Mouse (Mus musculus): ENCODE measurements around the gene Zfp593. TPM values are rescaled to one million over a fixed set of nuclear protein-coding genes. Genes with fewer than 3 reads are reported as not detected.

The Zfp593 gene
- 4.3 TPM for polyA plus RNA-seq (2015; fragmentation: Illumina TruSeq; extraction: RNeasy Lipid Tissue Mini Kit (QIAGEN cat#74804); ENCODE audit: insufficient read depth, low replicate concordance)

DNA sequence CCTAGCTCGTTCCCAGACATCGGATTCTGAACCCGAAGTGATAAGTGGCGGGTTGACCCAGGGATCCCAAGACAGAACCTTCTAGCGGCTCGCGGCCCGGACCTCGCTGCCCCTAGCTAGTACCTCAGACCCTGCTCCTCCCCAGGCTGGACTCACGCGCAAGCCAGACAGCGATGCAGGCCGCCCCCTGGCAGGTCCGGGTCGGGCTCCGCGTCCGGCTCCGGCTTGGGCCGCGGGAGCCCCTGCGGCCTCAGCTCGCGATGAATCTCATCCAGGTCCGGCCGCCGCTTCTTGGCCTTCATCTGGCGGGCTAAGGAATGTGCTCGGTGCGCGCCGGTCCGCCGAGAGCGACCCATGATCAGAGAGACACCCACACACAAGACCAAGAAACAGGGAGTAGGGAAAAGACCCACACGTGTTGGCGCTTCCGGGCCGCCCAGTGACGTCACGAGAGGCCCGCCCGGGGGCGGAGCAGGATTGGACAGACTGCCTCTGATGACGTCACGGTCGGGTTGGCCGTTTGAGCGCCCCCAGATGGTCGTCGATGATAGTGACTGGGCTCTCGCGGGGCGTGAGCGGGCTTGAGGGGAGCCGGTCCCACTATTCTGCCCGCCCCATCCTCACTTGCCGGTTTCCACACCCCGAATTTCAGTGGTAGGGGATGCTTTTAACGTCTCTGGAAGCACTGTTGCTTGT lies at the start of gene Zfp593:
Gene Zfp593, minus strand, starts transcription at position 445 of the 696 bp plus-strand sequence.

DNA sequence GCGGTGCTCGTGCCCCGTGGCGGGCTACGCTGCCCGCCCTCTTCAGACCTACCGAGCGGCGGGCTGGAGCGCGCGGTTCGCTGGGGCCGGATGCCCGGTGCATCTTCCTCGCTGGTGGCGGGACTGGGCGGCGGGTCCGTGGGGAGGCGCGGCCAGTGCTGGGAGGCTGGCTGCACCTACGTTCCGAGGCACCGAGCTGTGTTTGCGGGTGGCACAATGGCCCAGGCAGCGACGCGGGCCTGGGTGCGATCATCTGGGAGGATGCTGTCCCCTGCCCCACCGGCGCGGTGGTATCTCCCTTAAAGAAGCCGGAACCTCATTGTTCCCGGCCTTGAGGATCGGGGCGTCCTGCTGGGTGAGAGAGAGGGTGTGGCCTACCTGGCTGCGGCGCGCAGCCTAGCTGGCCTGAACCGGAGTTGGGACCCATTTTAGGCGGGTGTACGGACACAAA lies 42.2 kb upstream of the Zfp593 start, which contains the start of gene Pdik1l:
Gene Pdik1l, minus strand, starts transcription at position 321 of the 451 bp plus-strand sequence.

DNA sequence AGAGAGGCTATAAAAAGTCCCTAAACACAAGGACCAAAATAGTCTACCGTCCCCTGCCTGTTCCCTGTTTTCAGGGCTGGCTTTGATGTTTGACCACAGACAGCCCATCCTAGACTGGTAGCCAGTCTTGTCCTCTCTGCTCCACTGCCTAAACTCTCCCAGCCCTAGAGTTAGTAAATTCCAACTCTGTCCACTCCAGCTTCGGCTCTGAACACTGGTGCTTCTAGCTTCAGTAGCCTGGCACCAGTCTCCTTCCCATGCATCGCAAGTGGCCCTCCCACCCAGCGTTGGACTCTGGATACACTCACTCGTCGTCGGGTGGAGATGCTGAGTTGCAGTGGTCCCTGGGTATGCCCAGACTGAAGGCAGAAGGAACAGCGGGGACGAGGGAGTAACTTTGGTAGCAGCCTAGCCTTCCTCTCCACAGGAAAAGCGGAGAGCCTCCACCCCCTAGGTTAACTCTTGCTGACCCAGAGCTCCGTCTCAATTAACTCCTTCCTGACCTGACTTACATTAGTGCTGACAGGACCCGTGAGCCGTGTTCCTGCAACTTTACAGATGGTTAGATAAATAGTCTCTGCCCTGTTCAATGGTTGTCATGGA lies 8.4 kb upstream of the Zfp593 start, which contains the start of gene Grrp1:
Gene Grrp1, minus strand, starts transcription at position 385 of the 603 bp plus-strand sequence.

DNA sequence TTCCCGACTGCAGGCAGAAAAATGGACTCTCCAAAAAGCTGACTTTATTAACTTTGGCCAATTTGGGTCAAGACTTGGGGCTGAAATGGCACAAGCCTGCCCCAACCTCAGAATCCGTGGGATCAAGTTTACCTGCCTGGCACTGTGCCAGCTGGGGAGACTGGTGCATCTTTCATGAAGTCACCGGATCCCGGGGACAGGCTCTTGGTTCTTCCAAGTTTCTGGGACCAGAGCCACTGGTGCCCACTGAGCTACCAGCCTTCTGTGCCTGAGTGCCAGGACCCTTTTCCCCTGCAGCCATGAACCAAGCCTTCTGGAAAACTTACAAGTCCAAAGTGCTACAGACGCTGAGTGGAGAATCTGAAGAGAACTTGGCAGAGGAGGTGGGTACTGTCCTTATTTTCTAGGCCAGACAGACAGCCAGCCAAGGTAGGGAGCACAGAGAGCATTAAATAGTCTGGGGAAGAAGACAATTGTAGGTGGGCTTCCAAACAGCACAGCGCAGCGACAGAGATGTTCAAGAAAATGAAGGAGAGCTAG lies 1.4 kb upstream of the Zfp593 start, which contains the start of gene Gm30191:
Gene Gm30191, plus strand, starts transcription at position 217 of the 540 bp plus-strand sequence.

DNA sequence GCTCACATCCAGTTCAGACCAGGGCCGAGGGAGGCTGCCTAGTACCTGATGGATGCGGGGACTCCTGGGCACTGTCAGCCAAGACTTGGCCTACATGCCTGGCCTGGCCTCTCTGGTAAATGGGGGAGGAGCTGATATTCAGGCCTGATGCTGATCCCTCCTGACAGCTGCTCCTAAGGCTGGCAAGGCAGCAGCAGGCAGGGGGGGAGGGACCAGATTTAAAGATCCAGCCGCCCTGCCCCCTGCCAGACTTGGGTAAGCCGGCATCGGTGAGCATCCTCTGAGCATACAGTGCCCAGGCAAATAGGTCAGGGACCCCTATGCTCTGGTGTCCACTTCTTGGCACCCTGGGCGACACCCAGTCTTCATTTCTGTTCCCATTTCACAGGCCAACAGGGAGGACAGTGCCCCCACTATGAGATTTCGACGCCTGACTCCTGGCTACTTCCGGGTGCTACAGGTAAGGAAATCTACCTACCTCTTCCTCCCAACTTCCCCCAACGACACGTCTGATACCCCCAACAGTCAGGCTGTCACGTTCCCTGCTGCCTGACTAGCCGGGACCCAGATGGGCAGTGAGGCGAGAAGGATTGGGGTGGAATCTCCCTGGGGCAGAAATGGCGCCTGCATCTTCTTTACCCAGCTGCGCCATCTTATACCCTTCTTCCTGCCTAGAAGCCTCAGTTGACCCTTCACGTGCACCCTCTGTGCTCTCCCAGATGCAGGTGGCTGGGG lies 1.7 kb downstream of the Zfp593 start, which contains the start of gene E130218I03Rik:
Gene E130218I03Rik, plus strand, starts transcription at position 147 of the 735 bp plus-strand sequence.

DNA sequence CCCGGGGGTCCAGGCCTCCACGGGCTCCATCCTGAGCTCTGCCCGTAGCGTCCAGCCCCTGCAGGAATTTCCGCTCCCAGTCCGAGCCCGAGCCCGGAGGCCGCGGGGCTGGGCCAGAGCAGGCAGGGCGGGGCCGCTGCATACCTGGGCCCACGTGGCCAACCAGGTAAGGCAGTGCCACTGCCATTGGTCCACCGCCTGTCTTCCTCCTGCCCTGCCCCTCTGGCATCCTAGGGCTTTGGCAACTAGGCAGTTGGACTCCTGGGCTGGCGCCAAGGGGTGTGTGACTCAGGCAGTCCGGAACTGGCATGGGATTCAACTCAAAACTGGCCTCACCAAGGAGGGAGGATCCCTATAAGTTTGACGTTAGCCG lies 7.1 kb downstream of the Zfp593 start, which contains the start of gene Cnksr1:
Gene Cnksr1, minus strand, starts transcription at position 121 of the 373 bp plus-strand sequence.

DNA sequence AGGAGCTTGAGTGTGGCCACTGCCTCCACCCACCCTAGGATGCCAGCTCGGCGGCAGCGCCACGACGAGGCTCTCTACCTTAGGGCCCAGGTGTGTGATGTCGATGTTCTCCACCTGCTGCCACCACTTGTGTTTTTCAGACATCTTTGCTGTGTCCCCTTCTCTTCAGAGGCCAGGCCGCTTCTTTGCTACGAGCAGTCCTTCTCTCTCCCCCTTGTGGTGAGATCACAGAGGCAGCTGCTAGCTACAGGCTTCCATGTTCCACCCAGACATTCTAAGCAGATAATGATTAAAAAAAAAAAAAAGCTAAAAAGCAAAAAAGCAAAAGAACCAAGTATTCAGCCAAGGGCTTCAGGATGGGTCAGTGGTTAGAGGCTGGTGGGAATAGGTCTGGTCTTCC lies 18.2 kb downstream of the Zfp593 start, which contains the start of gene Catsper4:
Gene Catsper4, minus strand, starts transcription at position 190 of the 400 bp plus-strand sequence.

DNA sequence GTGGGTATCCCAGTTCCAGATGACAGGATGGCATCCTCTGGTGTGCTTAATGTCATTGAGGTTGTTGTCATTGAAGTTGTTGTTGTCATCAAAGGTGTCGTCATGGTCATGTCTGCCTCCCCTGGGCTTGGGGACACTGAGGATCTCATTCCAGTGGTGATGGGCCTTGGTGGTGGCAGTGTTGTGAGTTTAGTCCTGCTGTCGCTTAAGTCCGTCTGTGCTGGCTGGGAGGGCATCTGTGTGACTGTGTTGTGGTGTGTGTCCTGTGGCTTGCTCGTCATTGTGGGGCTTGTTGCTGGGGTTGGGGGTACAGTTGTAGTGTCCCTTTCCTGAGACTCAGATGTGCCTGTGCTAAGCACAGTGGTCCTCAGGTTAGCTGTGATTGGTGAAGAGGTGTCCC lies 42.5 kb downstream of the Zfp593 start, which contains the start of gene Gm7534:
Gene Gm7534, minus strand, starts transcription at position 101 of the 400 bp plus-strand sequence.

Other genes starting within 250 kb of the Zfp593 start
- gene Dhdds, start 244.7 kb downstream of the Zfp593 start, polyA plus RNA-seq (2015; fragmentation: Illumina TruSeq; extraction: RNeasy Lipid Tissue Mini Kit (QIAGEN cat#74804); ENCODE audit: insufficient read depth, low replicate concordance): 21.6 TPM
- 0.08 TPM for gene Lin28a, start 226.8 kb downstream of the Zfp593 start, polyA plus RNA-seq (2015; fragmentation: Illumina TruSeq; extraction: RNeasy Lipid Tissue Mini Kit (QIAGEN cat#74804); ENCODE audit: insufficient read depth, low replicate concordance)
- gene Zfp683, start 191.8 kb downstream of the Zfp593 start, polyA plus RNA-seq (2015; fragmentation: Illumina TruSeq; extraction: RNeasy Lipid Tissue Mini Kit (QIAGEN cat#74804); ENCODE audit: insufficient read depth, low replicate concordance): 0.95 TPM
- gene Crybg2, start 184.8 kb downstream of the Zfp593 start, polyA plus RNA-seq (2015; fragmentation: Illumina TruSeq; extraction: RNeasy Lipid Tissue Mini Kit (QIAGEN cat#74804); ENCODE audit: insufficient read depth, low replicate concordance): 3.5 TPM
- gene Cd52, start 150.5 kb downstream of the Zfp593 start, polyA plus RNA-seq (2015; fragmentation: Illumina TruSeq; extraction: RNeasy Lipid Tissue Mini Kit (QIAGEN cat#74804); ENCODE audit: insufficient read depth, low replicate concordance): 2,441 TPM
- 10.4 TPM for gene Ubxn11, start 143.0 kb downstream of the Zfp593 start, polyA plus RNA-seq (2015; fragmentation: Illumina TruSeq; extraction: RNeasy Lipid Tissue Mini Kit (QIAGEN cat#74804); ENCODE audit: insufficient read depth, low replicate concordance)
- 432 TPM for gene Sh3bgrl3, start 116.8 kb downstream of the Zfp593 start, polyA plus RNA-seq (2015; fragmentation: Illumina TruSeq; extraction: RNeasy Lipid Tissue Mini Kit (QIAGEN cat#74804); ENCODE audit: insufficient read depth, low replicate concordance)
- gene Cep85, start 58.5 kb downstream of the Zfp593 start, polyA plus RNA-seq (2015; fragmentation: Illumina TruSeq; extraction: RNeasy Lipid Tissue Mini Kit (QIAGEN cat#74804); ENCODE audit: insufficient read depth, low replicate concordance): 23.9 TPM
- not detected for gene Gm7534, start 42.6 kb downstream of the Zfp593 start, polyA plus RNA-seq (2015; fragmentation: Illumina TruSeq; extraction: RNeasy Lipid Tissue Mini Kit (QIAGEN cat#74804); ENCODE audit: insufficient read depth, low replicate concordance)
- gene Catsper4, start 18.2 kb downstream of the Zfp593 start, polyA plus RNA-seq (2015; fragmentation: Illumina TruSeq; extraction: RNeasy Lipid Tissue Mini Kit (QIAGEN cat#74804); ENCODE audit: insufficient read depth, low replicate concordance): not detected
- not detected for gene Cnksr1, start 7.2 kb downstream of the Zfp593 start, polyA plus RNA-seq (2015; fragmentation: Illumina TruSeq; extraction: RNeasy Lipid Tissue Mini Kit (QIAGEN cat#74804); ENCODE audit: insufficient read depth, low replicate concordance)
- gene E130218I03Rik, start 1.9 kb downstream of the Zfp593 start, polyA plus RNA-seq (2015; fragmentation: Illumina TruSeq; extraction: RNeasy Lipid Tissue Mini Kit (QIAGEN cat#74804); ENCODE audit: insufficient read depth, low replicate concordance): not detected
- gene Gm30191, start 1.3 kb upstream of the Zfp593 start, polyA plus RNA-seq (2015; fragmentation: Illumina TruSeq; extraction: RNeasy Lipid Tissue Mini Kit (QIAGEN cat#74804); ENCODE audit: insufficient read depth, low replicate concordance): not detected
- gene Grrp1, start 8.5 kb upstream of the Zfp593 start, polyA plus RNA-seq (2015; fragmentation: Illumina TruSeq; extraction: RNeasy Lipid Tissue Mini Kit (QIAGEN cat#74804); ENCODE audit: insufficient read depth, low replicate concordance): 0.26 TPM
- gene Pdik1l, start 42.3 kb upstream of the Zfp593 start, polyA plus RNA-seq (2015; fragmentation: Illumina TruSeq; extraction: RNeasy Lipid Tissue Mini Kit (QIAGEN cat#74804); ENCODE audit: insufficient read depth, low replicate concordance): 22.6 TPM
- 0.50 TPM for gene Trim63, start 69.5 kb upstream of the Zfp593 start, polyA plus RNA-seq (2015; fragmentation: Illumina TruSeq; extraction: RNeasy Lipid Tissue Mini Kit (QIAGEN cat#74804); ENCODE audit: insufficient read depth, low replicate concordance)
- gene Slc30a2, start 97.6 kb upstream of the Zfp593 start, polyA plus RNA-seq (2015; fragmentation: Illumina TruSeq; extraction: RNeasy Lipid Tissue Mini Kit (QIAGEN cat#74804); ENCODE audit: insufficient read depth, low replicate concordance): 2.0 TPM
- 6.7 TPM for gene Extl1, start 138.3 kb upstream of the Zfp593 start, polyA plus RNA-seq (2015; fragmentation: Illumina TruSeq; extraction: RNeasy Lipid Tissue Mini Kit (QIAGEN cat#74804); ENCODE audit: insufficient read depth, low replicate concordance)
- 3.3 TPM for gene Pafah2, start 150.7 kb upstream of the Zfp593 start, polyA plus RNA-seq (2015; fragmentation: Illumina TruSeq; extraction: RNeasy Lipid Tissue Mini Kit (QIAGEN cat#74804); ENCODE audit: insufficient read depth, low replicate concordance)
- 122 TPM for gene Stmn1, start 222.7 kb upstream of the Zfp593 start, polyA plus RNA-seq (2015; fragmentation: Illumina TruSeq; extraction: RNeasy Lipid Tissue Mini Kit (QIAGEN cat#74804); ENCODE audit: insufficient read depth, low replicate concordance)